Mouse (Mus musculus) stomach, postnatal 0 days (tissue): ENCODE measurements around the gene Sema7a.

Experiments used
- CTCF ChIP-seq: IDR thresholded peaks from 2 replicates; pipeline ENCODE4 v1.5.1; 2016; ENCODE audit warnings: antibody characterized with exemption, low read depth, mild to moderate bottlenecking, moderate library complexity
- EP300 ChIP-seq: optimal IDR thresholded peaks from 2 replicates; pipeline ENCODE3; 2016; ENCODE audit warnings: antibody characterized with exemption

GRCm38 (mm10) chr9:57997511-57998031, 57.7 kb downstream of the Sema7a start:
- TF ChIP-seq CTCF = no peak
- no peak for TF ChIP-seq EP300
